Mouse (Mus musculus): Measurements from ENCODE around the gene Myh9.

- TF ChIP-seq CTCF (IDR thresholded peaks at IDR 0.05; ENCODE audit: insufficient read depth, low read depth, low read length) (no peak), POLR2A (IDR thresholded peaks at IDR 0.05; ENCODE audit: insufficient read depth, low read depth, low read length) (no peak)
Observed at GRCm38 (mm10) chr15:77752443-77752842, 89.5 kb downstream of the Myh9 start.

All from olfactory bulb, adult 2 months (tissue).